Mouse (Mus musculus) megakaryocyte, embryonic 14.5 days (primary cell): ENCODE data around the gene Nrip1.

ENCODE experiments used
- FLI1 ChIP-seq: IDR thresholded peaks from 2 replicates; pipeline ENCODE4 v1.6.1; 2012; ENCODE audit warnings: low read length, inconsistent platforms, mixed read lengths
- GATA1 ChIP-seq: IDR thresholded peaks from 3 replicates; pipeline ENCODE4 v1.6.1; 2012; ENCODE audit warnings: mixed read lengths, low read length, inconsistent platforms, borderline replicate concordance

GRCm38 (mm10) chr16:76321527-76322165, 52.0 kb downstream of the Nrip1 start:
- TF ChIP-seq FLI1 = no peak
- no peak for TF ChIP-seq GATA1
